Mouse (Mus musculus) cortical plate, adult 2 months (tissue): Measurements from ENCODE around the gene Urgcp. TPM values are rescaled to one million over a fixed set of nuclear protein-coding genes. Genes with fewer than 3 reads are reported as not detected.

ENCODE experiments used
- H3K27ac ChIP-seq: fragments of 200-500 bp; 2 replicates; pipeline ENCODE4 v1.5.1; 2012; ENCODE audit warnings: low read length, control low read depth, inconsistent platforms; ENCODE audit not compliant: insufficient read depth
- H3K4me1 ChIP-seq: fragments of 200-500 bp; 2 replicates; pipeline ENCODE4 v1.6.1; 2011; ENCODE audit warnings: low read length; ENCODE audit not compliant: control insufficient read depth, insufficient read depth
- H3K4me3 ChIP-seq: fragments of 200-500 bp; 2 replicates; pipeline ENCODE4 v1.5.1; 2011; ENCODE audit warnings: mild to moderate bottlenecking, low read length, control low read depth; ENCODE audit not compliant: insufficient read depth
- CTCF ChIP-seq: fragments of 200-500 bp; IDR thresholded peaks from 2 replicates; pipeline ENCODE4 v1.5.1; 2011; ENCODE audit warnings: mild to moderate bottlenecking, control low read depth, low read length; ENCODE audit not compliant: insufficient read depth; ENCODE audit errors: extremely low read depth
- POLR2A ChIP-seq: fragments of 200-500 bp; IDR thresholded peaks from 2 replicates; pipeline ENCODE4 v1.6.1; 2011; ENCODE audit warnings: mild to moderate bottlenecking, low read length, control low read depth; ENCODE audit not compliant: insufficient read depth; ENCODE audit errors: extremely low read depth
- polyA plus RNA-seq: library from polyadenylated mRNA; depleted of rRNA; stranded (reverse); fragments of >200 nt; gene quantifications from 2 replicates; pipeline ENCODE4 v1.2.3, GENCODE M21; 2012

Urgcp gene
- polyA plus RNA-seq, 1 experiment = 33.0 TPM

DNA sequence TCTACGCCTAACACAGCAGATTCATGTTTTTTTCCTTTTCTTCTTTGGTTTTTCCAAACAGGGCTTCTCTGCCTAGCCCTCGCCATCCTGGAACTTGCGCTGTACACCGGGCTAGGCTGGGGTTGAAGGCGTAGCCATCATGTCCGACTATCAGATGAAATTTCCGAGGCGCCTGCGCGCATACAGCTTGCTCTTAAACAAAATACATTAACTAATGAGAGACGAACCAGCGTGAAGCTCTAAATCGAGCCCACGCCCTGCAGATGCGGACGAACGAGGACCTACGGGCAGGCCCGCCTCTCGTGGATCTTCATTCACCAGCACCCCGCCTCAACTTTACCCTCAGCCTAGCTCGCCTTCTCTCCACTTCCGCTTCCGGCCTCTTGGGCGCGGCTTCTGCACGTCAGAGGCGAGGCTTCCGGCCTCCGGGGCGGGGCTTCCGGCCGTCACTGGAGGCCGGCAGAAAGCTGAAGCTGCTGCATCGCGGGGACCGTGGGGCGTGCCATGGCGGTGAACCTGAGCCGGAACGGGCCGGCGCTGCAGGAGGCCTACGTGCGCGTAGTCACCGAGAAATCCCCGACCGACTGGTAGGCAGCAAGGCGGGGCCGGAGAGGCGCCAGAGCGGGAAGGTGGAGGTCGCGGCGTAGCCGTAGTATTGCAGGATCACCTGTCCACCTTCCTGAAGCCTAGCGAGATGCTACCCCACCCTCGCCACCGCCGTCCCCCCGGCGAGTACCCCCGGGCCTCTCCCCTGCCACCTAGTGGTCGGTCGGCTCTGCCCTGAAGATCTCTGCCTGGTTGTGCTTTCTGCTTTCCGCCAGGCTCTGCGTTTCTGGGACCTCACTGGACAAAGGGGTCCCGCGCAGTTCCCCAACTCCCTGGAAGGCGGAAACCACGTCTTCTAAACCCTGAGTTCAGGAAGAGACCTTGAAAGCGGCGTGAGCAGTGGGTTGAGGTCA lies 26.2 kb upstream of the Urgcp start, which contains the start of gene Dbnl:
Gene Dbnl, plus strand, starts transcription at position 433 of the 959 bp plus-strand sequence.
- Histone ChIP-seq H3K4me3 (peak within 1 kb of the TSS; percentile 70), H3K27ac (0 out of 2 replicates have a peak within 1 kb of the TSS, but pooled peaks have one; percentile 56), H3K4me1 (peaks cover 4% of the 10 kb centered on the region)
- TF ChIP-seq CTCF = peak; percentile 31; the same call in 1 of the 2 replicates
- peak; percentile 96 for TF ChIP-seq POLR2A

DNA sequence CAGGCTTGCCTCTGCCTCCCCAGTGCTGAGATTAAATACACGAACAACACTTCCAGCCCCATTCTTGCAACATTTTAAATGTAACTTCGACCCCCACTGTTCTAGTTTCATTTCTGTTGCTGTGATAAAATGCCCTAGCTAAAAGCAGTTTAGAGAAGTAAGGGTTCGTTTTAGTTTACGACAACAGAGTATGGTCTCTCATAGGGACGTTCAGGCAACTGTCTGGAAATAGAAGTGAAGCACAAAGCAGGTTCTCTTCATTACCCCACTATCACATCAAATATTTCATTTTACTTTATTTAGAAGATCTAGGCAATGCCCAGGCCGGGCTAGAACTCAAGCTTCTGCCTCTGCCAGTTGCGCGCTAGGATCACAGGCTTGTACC lies 25.5 kb upstream of the Urgcp start:
- TF ChIP-seq CTCF (no peak), POLR2A (no peak)
- H3K4me1 ChIP-seq = peaks cover 4% of the 10 kb centered on the region
- H3K27ac ChIP-seq = no peak overlapping the region
- H3K4me3 ChIP-seq = peak overlapping the region; percentile 70

DNA sequence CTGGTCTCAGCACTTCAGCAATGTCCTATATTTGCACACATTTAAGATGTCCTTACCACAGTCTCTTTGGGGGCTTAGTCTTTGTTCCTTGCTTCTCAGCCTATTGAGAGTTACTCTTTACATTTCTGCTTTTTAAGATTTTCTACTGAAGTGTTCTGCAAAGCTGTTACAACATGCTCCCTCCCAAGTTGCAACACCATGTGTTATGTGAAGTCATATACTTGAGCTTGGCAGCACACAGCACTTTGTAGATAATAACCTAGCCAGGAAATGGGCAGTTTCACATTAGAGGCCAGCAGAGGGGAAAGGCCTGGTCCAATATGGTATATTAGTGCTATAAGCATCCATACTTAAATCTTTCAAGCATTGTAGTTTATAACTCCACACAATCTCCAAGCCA lies 23.6 kb upstream of the Urgcp start:
- Histone ChIP-seq H3K27ac (no peak overlapping the region), H3K4me1 (peaks cover 4% of the 10 kb centered on the region), H3K4me3 (no peak overlapping the region)
- TF ChIP-seq CTCF (no peak), POLR2A (no peak)

- Histone ChIP-seq H3K27ac (no peak overlapping the region), H3K4me3 (no peak overlapping the region), H3K4me1 (no peaks in the 10 kb centered on the region)
- TF ChIP-seq CTCF = no peak
- TF ChIP-seq POLR2A = no peak
These were observed 20.2 kb upstream of the Urgcp start for GRCm38 (mm10) chr11:5782199-5782944.

GRCm38 (mm10) chr11:5780035-5780499 lies 17.9 kb upstream of the Urgcp start:
- no peaks in the 10 kb centered on the region for H3K4me1 ChIP-seq
- no peak overlapping the region for H3K27ac ChIP-seq
- TF ChIP-seq CTCF (no peak), POLR2A (no peak)
- H3K4me3 ChIP-seq = no peak overlapping the region

DNA sequence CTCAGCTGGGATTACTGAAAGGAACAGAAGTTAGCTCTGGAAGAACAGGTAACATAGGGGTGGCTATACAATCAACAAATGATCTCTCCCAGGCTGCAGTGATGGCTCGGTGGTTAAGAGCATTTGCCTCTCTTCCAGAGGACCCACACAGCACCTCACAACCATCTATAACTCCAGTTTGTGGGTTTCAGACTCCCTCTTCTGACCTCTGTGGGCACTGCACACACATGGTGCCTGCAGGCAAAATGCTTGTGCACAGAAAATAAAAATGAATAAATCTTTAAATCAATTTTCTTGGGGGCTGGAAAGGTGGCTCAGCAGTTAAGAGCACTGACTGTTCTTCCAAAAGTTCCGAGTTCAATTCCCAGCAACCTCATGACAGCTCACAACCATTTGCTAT lies 16.3 kb upstream of the Urgcp start:
- peak; percentile 23; the same call in 1 of the 2 replicates for TF ChIP-seq CTCF
- TF ChIP-seq POLR2A = no peak
- no peak overlapping the region for H3K27ac ChIP-seq
- H3K4me3 ChIP-seq = no peak overlapping the region
- H3K4me1 ChIP-seq = no peaks in the 10 kb centered on the region

GRCm38 (mm10) chr11:5766019-5766418 lies 3.8 kb upstream of the Urgcp start:
- no peak overlapping the region for H3K4me3 ChIP-seq
- H3K27ac ChIP-seq = no peak overlapping the region
- TF ChIP-seq POLR2A (no peak), CTCF (no peak)
- H3K4me1 ChIP-seq = no peaks in the 10 kb centered on the region; the same call in none of the 2 replicates

GRCm38 (mm10) chr11:5762633-5762982 lies 432 bp upstream of the Urgcp start:
- H3K4me1 ChIP-seq = no peaks in the 10 kb centered on the region; the same call in none of the 2 replicates
- TF ChIP-seq POLR2A (no peak), CTCF (no peak)
- H3K4me3 ChIP-seq = peak overlapping the region; percentile 77
- H3K27ac ChIP-seq = no peak overlapping the region

DNA sequence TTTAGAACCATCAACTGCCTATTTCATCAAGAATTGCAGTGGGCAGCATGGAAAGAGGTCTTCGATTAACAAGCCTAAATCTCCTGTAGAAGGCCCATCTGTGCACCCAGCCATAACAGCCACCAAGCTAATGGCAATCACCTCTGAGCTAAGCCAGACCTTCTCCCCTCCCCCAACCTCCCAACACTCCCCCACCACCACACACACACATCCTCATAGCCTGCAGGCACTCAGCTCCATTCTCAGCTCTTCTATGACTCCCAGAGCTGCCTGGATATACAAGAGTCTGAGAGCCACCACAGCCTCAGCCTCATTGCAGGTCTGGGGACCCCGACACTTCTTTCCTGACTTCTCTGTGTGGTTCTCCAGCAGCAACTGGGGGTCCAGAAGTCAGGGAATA lies 8.4 kb downstream of the Urgcp start:
- Histone ChIP-seq H3K27ac (no peak overlapping the region), H3K4me1 (no peaks in the 10 kb centered on the region), H3K4me3 (no peak overlapping the region)
- TF ChIP-seq POLR2A (no peak), CTCF (no peak)
